Mouse (Mus musculus) heart, embryonic 12.5 days (tissue): ENCODE results near the gene Crtc3. TPM values are rescaled to one million over a fixed set of nuclear protein-coding genes. Genes with fewer than 3 reads are reported as not detected.

Source experiments
- ATAC-seq: fragments of 200-750 bp; cut with Nextera tagmentation; 2 replicates; pipeline ENCODE4 v1.8.0; 2017; ENCODE audit warnings: moderate TSS enrichment, moderate library complexity; ENCODE audit not compliant: insufficient number of reproducible peaks, low FRiP score
- H3K27ac ChIP-seq: fragments of 300-500 bp; sonication (generic); 2 replicates; pipeline ENCODE4 v1.5.1; 2016; ENCODE audit warnings: mild to moderate bottlenecking, moderate library complexity; ENCODE audit not compliant: poor library complexity, severe bottlenecking
- H3K27me3 ChIP-seq: fragments of 300-500 bp; sonication (generic); replicated peaks from 2 replicates; pipeline ENCODE4 v1.6.1; 2016; ENCODE audit warnings: mild to moderate bottlenecking, moderate library complexity
- H3K36me3 ChIP-seq: fragments of 300-500 bp; sonication (generic); 2 replicates; pipeline ENCODE4 v1.6.1; 2016; ENCODE audit warnings: mild to moderate bottlenecking, moderate library complexity
- H3K4me1 ChIP-seq: fragments of 300-500 bp; sonication (generic); replicated peaks from 2 replicates; pipeline ENCODE4 v1.6.1; 2016; ENCODE audit warnings: mild to moderate bottlenecking
- H3K4me2 ChIP-seq: fragments of 300-500 bp; sonication (generic); 2 replicates; pipeline ENCODE4 v1.6.1; 2016; ENCODE audit warnings: mild to moderate bottlenecking, moderate library complexity
- H3K4me3 ChIP-seq: fragments of 300-500 bp; sonication (generic); 2 replicates; pipeline ENCODE4 v1.5.1; 2016; ENCODE audit warnings: mild to moderate bottlenecking
- H3K9ac ChIP-seq: fragments of 300-500 bp; sonication (generic); 2 replicates; pipeline ENCODE4 v1.6.1; 2016; ENCODE audit warnings: mild to moderate bottlenecking, moderate library complexity
- H3K9me3 ChIP-seq: fragments of 300-500 bp; sonication (generic); replicated peaks from 2 replicates; pipeline ENCODE4 v1.6.1; 2016; ENCODE audit warnings: mild to moderate bottlenecking, moderate library complexity
- WGBS: fragments of 180-500 bp; shearing (Covaris S2); methylation state at CpG from one replicate; pipeline ENCODE4 v1.1.7; 2016; 5-methylcytosine and 5-hydroxymethylcytosine counted together
- polyA plus RNA-seq: library from polyadenylated mRNA; unstranded; fragments of >200 nt; fragmentation: Nextera tagmentation; extraction: Ambion mirVana; gene quantifications from 2 replicates; pipeline ENCODE4 v1.2.1, GENCODE M21; 2016

Crtc3 gene
- 16.7 and 16.9 TPM in 2 replicates for polyA plus RNA-seq

- peak; percentile 82 for ATAC-seq
- no peaks in the 10 kb centered on the region for H3K9me3 ChIP-seq
- under 1% methylated on average over 83 of the region's 83 CpGs for WGBS
Measured at GRCm38 (mm10) chr7:80688556-80689220, at the start of gene Crtc3. Gene Crtc3 (minus strand): TSS chr7:80688877.

GRCm38 (mm10) chr7:80736199-80736598 lies 47.5 kb upstream of the Crtc3 start:
- peaks cover 90% of the 10 kb centered on the region for H3K36me3 ChIP-seq

More at GRCm38 (mm10) chr7:80688556-80689220, at the start of gene Crtc3:
- H3K4me3 ChIP-seq: peak within 1 kb of the TSS; percentile 88
- no peaks in the 10 kb centered on the region for H3K27me3 ChIP-seq
- H3K9ac ChIP-seq: peak within 1 kb of the TSS; percentile 95
- peak within 1 kb of the TSS; percentile 83 for H3K4me2 ChIP-seq
- H3K36me3 ChIP-seq: no peaks in the 10 kb centered on the region
- peaks cover 35% of the 10 kb centered on the region for H3K4me1 ChIP-seq
- peak within 1 kb of the TSS; percentile 97 for H3K27ac ChIP-seq

GRCm38 (mm10) chr7:80732986-80733385 lies 44.3 kb upstream of the Crtc3 start:
- H3K27ac ChIP-seq: no peak overlapping the region
- WGBS: 83% methylated on average over 11 of the region's 11 CpGs
- peaks cover 93% of the 10 kb centered on the region for H3K36me3 ChIP-seq
- H3K4me1 ChIP-seq: peaks cover 31% of the 10 kb centered on the region
- H3K9ac ChIP-seq: no peak overlapping the region
- H3K27me3 ChIP-seq: no peaks in the 10 kb centered on the region
- H3K9me3 ChIP-seq: no peaks in the 10 kb centered on the region
- no peak overlapping the region for H3K4me3 ChIP-seq
- H3K4me2 ChIP-seq: no peak overlapping the region
- ATAC-seq: no peak

More at GRCm38 (mm10) chr7:80736199-80736598, 47.5 kb upstream of the Crtc3 start:
- Histone ChIP-seq H3K9ac (no peak overlapping the region), H3K4me3 (no peak overlapping the region), H3K4me1 (peaks cover 18% of the 10 kb centered on the region), H3K27ac (no peak overlapping the region), H3K27me3 (no peaks in the 10 kb centered on the region), H3K4me2 (no peak overlapping the region), H3K9me3 (no peaks in the 10 kb centered on the region)
- whole genome bisulfite sequencing: 85% methylated on average over 10 of the region's 10 CpGs
- ATAC-seq: no peak

GRCm38 (mm10) chr7:80729662-80730061 lies 41.0 kb upstream of the Crtc3 start:
- Histone ChIP-seq H3K9ac (no peak overlapping the region), H3K4me1 (peaks cover 26% of the 10 kb centered on the region), H3K4me2 (no peak overlapping the region), H3K36me3 (peaks cover 94% of the 10 kb centered on the region), H3K27me3 (no peaks in the 10 kb centered on the region), H3K9me3 (no peaks in the 10 kb centered on the region), H3K4me3 (no peak overlapping the region), H3K27ac (0 out of 2 replicates have a peak overlapping the region, but pooled peaks have one; percentile 36)
- no peak for ATAC-seq
- WGBS: 22% methylated on average over 8 of the region's 8 CpGs

GRCm38 (mm10) chr7:80721041-80721440 lies 32.4 kb upstream of the Crtc3 start:
- Histone ChIP-seq H3K36me3 (peaks cover 89% of the 10 kb centered on the region), H3K4me3 (no peak overlapping the region), H3K4me2 (no peak overlapping the region), H3K27ac (no peak overlapping the region), H3K27me3 (no peaks in the 10 kb centered on the region), H3K4me1 (no peaks in the 10 kb centered on the region), H3K9ac (no peak overlapping the region), H3K9me3 (no peaks in the 10 kb centered on the region)
- 57% methylated on average over 9 of the region's 9 CpGs for WGBS
- ATAC-seq: no peak

- no peak overlapping the region for H3K27ac ChIP-seq
- no peaks in the 10 kb centered on the region for H3K4me1 ChIP-seq
- no peak overlapping the region for H3K4me3 ChIP-seq
- H3K27me3 ChIP-seq: no peaks in the 10 kb centered on the region
- WGBS: 87% methylated on average over 7 of the region's 7 CpGs
- no peaks in the 10 kb centered on the region for H3K9me3 ChIP-seq
- H3K36me3 ChIP-seq: peaks cover 89% of the 10 kb centered on the region
- H3K9ac ChIP-seq: no peak overlapping the region
- ATAC-seq: no peak
- no peak overlapping the region for H3K4me2 ChIP-seq
Measured at GRCm38 (mm10) chr7:80719582-80719981, 30.9 kb upstream of the Crtc3 start.

- H3K4me2 ChIP-seq: no peak overlapping the region
- ATAC-seq: no peak
- WGBS: 78% methylated on average over 2 of the region's 2 CpGs
- H3K27me3 ChIP-seq: no peaks in the 10 kb centered on the region
- no peak overlapping the region for H3K4me3 ChIP-seq
- no peak overlapping the region for H3K9ac ChIP-seq
- H3K9me3 ChIP-seq: no peaks in the 10 kb centered on the region
- H3K27ac ChIP-seq: no peak overlapping the region
- H3K4me1 ChIP-seq: no peaks in the 10 kb centered on the region
- peaks cover 87% of the 10 kb centered on the region for H3K36me3 ChIP-seq
Measured at GRCm38 (mm10) chr7:80719038-80719437, 30.4 kb upstream of the Crtc3 start.

GRCm38 (mm10) chr7:80718471-80718870 lies 29.8 kb upstream of the Crtc3 start:
- Histone ChIP-seq H3K27ac (no peak overlapping the region), H3K4me3 (no peak overlapping the region), H3K9ac (no peak overlapping the region), H3K4me2 (no peak overlapping the region), H3K27me3 (no peaks in the 10 kb centered on the region), H3K4me1 (no peaks in the 10 kb centered on the region), H3K9me3 (no peaks in the 10 kb centered on the region), H3K36me3 (peaks cover 87% of the 10 kb centered on the region)
- ATAC-seq: no peak
- WGBS: 91% methylated on average over 8 of the region's 8 CpGs

- no peak overlapping the region for H3K4me3 ChIP-seq
- H3K4me1 ChIP-seq: no peaks in the 10 kb centered on the region
- H3K27ac ChIP-seq: no peak overlapping the region
- 63% methylated on average over 9 of the region's 9 CpGs for WGBS
- H3K27me3 ChIP-seq: no peaks in the 10 kb centered on the region
- peaks cover 84% of the 10 kb centered on the region for H3K36me3 ChIP-seq
- H3K4me2 ChIP-seq: no peak overlapping the region
- no peak overlapping the region for H3K9ac ChIP-seq
- ATAC-seq: no peak
- no peaks in the 10 kb centered on the region for H3K9me3 ChIP-seq
Measured at GRCm38 (mm10) chr7:80716758-80717157, 28.1 kb upstream of the Crtc3 start.

- no peaks in the 10 kb centered on the region for H3K9me3 ChIP-seq
- no peak overlapping the region for H3K4me2 ChIP-seq
- no peak for ATAC-seq
- H3K36me3 ChIP-seq: peaks cover 77% of the 10 kb centered on the region
- H3K27me3 ChIP-seq: no peaks in the 10 kb centered on the region
- H3K27ac ChIP-seq: no peak overlapping the region
- WGBS: 89% methylated on average over 7 of the region's 7 CpGs
- no peak overlapping the region for H3K4me3 ChIP-seq
- no peaks in the 10 kb centered on the region for H3K4me1 ChIP-seq
- H3K9ac ChIP-seq: no peak overlapping the region
Measured at GRCm38 (mm10) chr7:80715306-80715705, 26.6 kb upstream of the Crtc3 start.

- Histone ChIP-seq H3K4me2 (no peak overlapping the region), H3K4me1 (no peaks in the 10 kb centered on the region), H3K36me3 (peaks cover 54% of the 10 kb centered on the region), H3K4me3 (no peak overlapping the region), H3K9ac (no peak overlapping the region), H3K27ac (no peak overlapping the region), H3K27me3 (no peaks in the 10 kb centered on the region), H3K9me3 (no peaks in the 10 kb centered on the region)
- no peak for ATAC-seq
- 85% methylated on average over 8 of the region's 8 CpGs for WGBS
Measured at GRCm38 (mm10) chr7:80711496-80711895, 22.8 kb upstream of the Crtc3 start.

- Histone ChIP-seq H3K4me3 (no peak overlapping the region), H3K36me3 (peaks cover 44% of the 10 kb centered on the region), H3K4me2 (no peak overlapping the region), H3K9me3 (no peaks in the 10 kb centered on the region), H3K4me1 (no peaks in the 10 kb centered on the region), H3K27me3 (no peaks in the 10 kb centered on the region), H3K27ac (no peak overlapping the region), H3K9ac (no peak overlapping the region)
- no peak for ATAC-seq
- 91% methylated on average over 7 of the region's 7 CpGs for WGBS
Measured at GRCm38 (mm10) chr7:80710333-80710732, 21.7 kb upstream of the Crtc3 start.
